Mouse (Mus musculus): ENCODE data around the gene Fto. TPM values are rescaled to one million over a fixed set of nuclear protein-coding genes. Genes with fewer than 3 reads are reported as not detected.

The Fto gene
- polyA plus RNA-seq, 1 experiment from 2014 or later, result 55.3 TPM

DNA sequence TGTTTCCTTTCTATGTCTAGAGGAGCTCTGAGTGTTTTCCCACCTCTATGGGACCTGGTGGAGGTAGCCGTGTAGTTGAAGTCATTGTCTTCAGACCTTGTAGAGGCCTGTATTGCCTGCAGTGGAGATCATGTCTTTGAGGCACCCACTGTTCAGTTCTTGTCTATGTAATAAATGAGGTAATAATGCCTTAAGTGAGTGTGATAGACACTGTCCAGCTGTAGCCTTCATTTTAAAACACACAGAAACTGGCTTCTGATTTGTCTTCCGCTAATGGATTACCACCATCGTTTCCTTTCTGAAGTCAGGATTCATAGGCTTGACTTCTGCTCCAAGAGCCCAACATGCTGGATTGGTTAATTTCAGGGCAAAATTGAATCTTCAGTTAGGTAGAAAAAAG is 154.1 kb downstream of the Fto start:
- Histone ChIP-seq H3K36me3 (ENCODE audit: insufficient read depth, low read length) (no peaks in the 10 kb centered on the region), H3K4me2 (ENCODE audit: low read length) (no peak overlapping the region), H3K9me3 (replicated peaks; ENCODE audit: low read length) (no peaks in the 10 kb centered on the region), H3K4me1 (replicated peaks; ENCODE audit: insufficient read depth, low read length) (no peaks in the 10 kb centered on the region), H3K4me3 (replicated peaks; ENCODE audit: low read depth, low read length) (no peak overlapping the region), H3K27ac (no peak overlapping the region), H3K27me3 (ENCODE audit: insufficient read depth, low read length) (no peaks in the 10 kb centered on the region), H3K9ac (ENCODE audit: low read depth, low read length) (no peak overlapping the region)
- 89% methylated on average over 3 of the region's 3 CpGs for WGBS
- ATAC-seq (replicated peaks; ENCODE audit: low FRiP score, low read depth) (no peak), DNase-seq (ENCODE audit: low spot score) (no peak)
- no peak for TF ChIP-seq CTCF (IDR thresholded peaks at IDR 0.05; ENCODE audit: low read depth)

DNA sequence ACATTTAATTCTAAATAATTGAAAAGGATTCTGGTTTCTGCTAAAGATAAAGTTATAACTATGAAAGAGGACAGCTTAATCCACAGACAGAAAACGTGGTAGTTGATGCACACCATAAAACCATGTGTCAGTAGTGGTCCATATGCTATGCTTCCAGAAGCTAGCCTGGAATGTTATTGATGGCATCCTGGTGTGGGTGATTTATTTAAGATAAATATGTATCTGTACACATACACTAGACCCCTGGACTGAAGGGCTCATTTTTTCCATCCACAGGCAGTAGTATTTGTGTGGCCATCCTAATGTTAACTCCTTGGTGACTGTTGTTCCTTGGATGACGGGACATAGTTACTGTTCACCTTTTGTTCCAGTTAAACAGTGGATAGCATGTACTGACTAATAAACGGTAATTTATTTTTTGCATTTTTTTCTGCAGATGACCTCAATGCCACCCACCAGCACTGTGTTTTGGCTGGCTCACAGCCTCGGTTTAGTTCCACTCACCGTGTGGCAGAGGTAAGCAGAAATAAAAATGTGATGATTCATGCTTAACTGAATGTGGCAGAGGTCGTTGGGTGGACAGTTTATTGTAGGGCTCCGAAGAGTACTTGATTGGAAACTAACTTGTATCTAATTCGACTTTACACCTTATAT is 154.7 kb downstream of the Fto start:
- no peak for TF ChIP-seq CTCF (IDR thresholded peaks at IDR 0.05; ENCODE audit: low read depth)
- Histone ChIP-seq H3K9me3 (replicated peaks; ENCODE audit: low read length) (no peaks in the 10 kb centered on the region), H3K4me1 (replicated peaks; ENCODE audit: insufficient read depth, low read length) (no peaks in the 10 kb centered on the region), H3K9ac (ENCODE audit: low read depth, low read length) (no peak overlapping the region), H3K4me2 (ENCODE audit: low read length) (no peak overlapping the region), H3K4me3 (replicated peaks; ENCODE audit: low read depth, low read length) (no peak overlapping the region), H3K27me3 (ENCODE audit: insufficient read depth, low read length) (no peaks in the 10 kb centered on the region), H3K27ac (no peak overlapping the region), H3K36me3 (ENCODE audit: insufficient read depth, low read length) (no peaks in the 10 kb centered on the region)
- no peak for DNase-seq (ENCODE audit: low spot score)
- peak; percentile 46 for ATAC-seq (replicated peaks; ENCODE audit: low FRiP score, low read depth)
- 75% methylated on average over 8 of the region's 8 CpGs for WGBS

DNA sequence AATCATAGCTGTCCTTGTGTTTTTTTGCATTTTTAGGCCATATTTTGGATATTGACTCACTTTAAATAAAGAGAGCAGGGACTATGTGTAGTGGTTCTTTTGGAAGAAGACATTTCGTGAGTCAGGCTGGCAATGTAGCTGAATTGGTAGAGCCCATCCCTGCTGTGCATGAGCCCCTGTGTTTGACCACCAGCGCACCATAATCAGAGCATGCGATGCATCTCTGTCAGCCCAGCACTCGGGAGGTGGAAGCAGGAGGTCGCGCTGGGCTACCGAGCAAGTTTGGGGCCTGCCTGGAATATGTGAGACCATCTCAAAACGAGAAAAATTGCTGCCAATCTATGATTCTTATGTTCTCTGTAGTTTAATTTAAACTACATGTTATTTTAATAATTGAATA is 156.1 kb downstream of the Fto start:
- no peak for DNase-seq (ENCODE audit: low spot score)

DNA sequence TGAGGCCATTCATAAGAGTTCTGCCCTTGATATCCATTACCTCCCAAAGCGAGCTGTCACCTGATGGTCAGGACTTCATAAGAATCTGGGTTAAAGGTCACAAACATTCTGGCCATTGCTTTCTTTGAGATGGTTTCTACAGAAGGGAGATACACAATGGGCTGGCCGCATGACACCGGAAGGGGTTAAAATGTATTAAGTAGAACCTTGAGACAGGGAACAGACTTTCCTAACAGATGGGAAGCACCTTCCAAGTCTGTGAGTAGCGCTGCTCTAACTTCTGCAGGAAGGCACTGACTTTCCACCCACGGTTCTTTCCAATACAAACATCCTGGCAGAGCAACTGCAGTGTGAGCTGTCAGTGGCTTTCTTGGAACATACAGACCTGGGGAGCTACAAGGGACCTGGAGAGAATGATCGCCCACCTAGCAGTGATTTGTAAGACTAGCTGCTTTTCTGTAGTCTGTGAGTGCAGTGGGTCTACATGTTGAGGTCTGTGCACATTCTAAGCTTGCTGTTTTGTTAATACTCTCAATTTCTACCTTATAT is 161.5 kb downstream of the Fto start:
- H3K27ac ChIP-seq, result no peak overlapping the region
- H3K4me3 ChIP-seq (replicated peaks; ENCODE audit: low read depth, low read length), result no peak overlapping the region
- no peak overlapping the region for H3K4me2 ChIP-seq (ENCODE audit: low read length)
- WGBS, result 87% methylated on average over 6 of the region's 6 CpGs
- TF ChIP-seq CTCF (IDR thresholded peaks at IDR 0.05; ENCODE audit: low read depth), result no peak
- peaks cover 10% of the 10 kb centered on the region for H3K36me3 ChIP-seq (ENCODE audit: insufficient read depth, low read length)
- no peaks in the 10 kb centered on the region for H3K9me3 ChIP-seq (replicated peaks; ENCODE audit: low read length)
- no peaks in the 10 kb centered on the region for H3K27me3 ChIP-seq (ENCODE audit: insufficient read depth, low read length)
- DNase-seq (ENCODE audit: low spot score) (no peak), ATAC-seq (replicated peaks; ENCODE audit: low FRiP score, low read depth) (no peak)
- no peaks in the 10 kb centered on the region for H3K4me1 ChIP-seq (replicated peaks; ENCODE audit: insufficient read depth, low read length)
- no peak overlapping the region for H3K9ac ChIP-seq (ENCODE audit: low read depth, low read length)

More for the DNA sequence above, 156.1 kb downstream of the Fto start:
- Histone ChIP-seq H3K4me3 (replicated peaks; ENCODE audit: low read depth, low read length) (no peak overlapping the region), H3K36me3 (ENCODE audit: insufficient read depth, low read length) (peaks cover 4% of the 10 kb centered on the region; the same call in 1 of the 2 replicates), H3K4me1 (replicated peaks; ENCODE audit: insufficient read depth, low read length) (no peaks in the 10 kb centered on the region), H3K27me3 (ENCODE audit: insufficient read depth, low read length) (no peaks in the 10 kb centered on the region), H3K4me2 (ENCODE audit: low read length) (no peak overlapping the region), H3K27ac (no peak overlapping the region), H3K9me3 (replicated peaks; ENCODE audit: low read length) (no peaks in the 10 kb centered on the region), H3K9ac (ENCODE audit: low read depth, low read length) (no peak overlapping the region)
- 93% methylated on average over 8 of the region's 8 CpGs for WGBS
- ATAC-seq (replicated peaks; ENCODE audit: low FRiP score, low read depth), result no peak
- no peak for TF ChIP-seq CTCF (IDR thresholded peaks at IDR 0.05; ENCODE audit: low read depth)

DNA sequence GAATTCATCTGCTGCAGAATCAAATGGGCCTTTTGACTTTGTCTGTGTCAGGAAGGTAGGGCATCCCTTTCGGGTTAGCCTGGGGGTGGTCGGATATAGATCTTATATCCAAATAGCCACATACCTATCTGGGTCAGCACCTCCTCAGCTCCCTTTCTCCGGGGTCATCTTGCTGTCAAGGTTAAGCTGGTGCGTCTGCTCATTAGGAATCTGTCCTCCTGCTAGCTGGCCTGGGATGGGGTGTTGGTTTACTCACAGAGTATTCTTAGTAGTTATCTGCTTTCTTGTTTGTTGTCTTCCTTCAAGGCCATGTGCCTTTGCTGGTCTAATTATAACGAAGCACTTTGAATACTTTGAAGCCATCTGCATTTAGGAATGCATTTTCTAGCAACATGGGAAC is 163.7 kb downstream of the Fto start:
- H3K9ac ChIP-seq (ENCODE audit: low read depth, low read length), result no peak overlapping the region
- H3K4me2 ChIP-seq (ENCODE audit: low read length), result no peak overlapping the region
- no peaks in the 10 kb centered on the region for H3K4me1 ChIP-seq (replicated peaks; ENCODE audit: insufficient read depth, low read length)
- peaks cover 10% of the 10 kb centered on the region for H3K36me3 ChIP-seq (ENCODE audit: insufficient read depth, low read length)
- H3K4me3 ChIP-seq (replicated peaks; ENCODE audit: low read depth, low read length), result no peak overlapping the region
- no peaks in the 10 kb centered on the region for H3K27me3 ChIP-seq (ENCODE audit: insufficient read depth, low read length)
- no peaks in the 10 kb centered on the region for H3K9me3 ChIP-seq (replicated peaks; ENCODE audit: low read length)
- DNase-seq (ENCODE audit: low spot score), result no peak
- ATAC-seq (replicated peaks; ENCODE audit: low FRiP score, low read depth), result no peak
- no peak overlapping the region for H3K27ac ChIP-seq
- WGBS, result 74% methylated on average over 5 of the region's 5 CpGs
- no peak for TF ChIP-seq CTCF (IDR thresholded peaks at IDR 0.05; ENCODE audit: low read depth)

DNA sequence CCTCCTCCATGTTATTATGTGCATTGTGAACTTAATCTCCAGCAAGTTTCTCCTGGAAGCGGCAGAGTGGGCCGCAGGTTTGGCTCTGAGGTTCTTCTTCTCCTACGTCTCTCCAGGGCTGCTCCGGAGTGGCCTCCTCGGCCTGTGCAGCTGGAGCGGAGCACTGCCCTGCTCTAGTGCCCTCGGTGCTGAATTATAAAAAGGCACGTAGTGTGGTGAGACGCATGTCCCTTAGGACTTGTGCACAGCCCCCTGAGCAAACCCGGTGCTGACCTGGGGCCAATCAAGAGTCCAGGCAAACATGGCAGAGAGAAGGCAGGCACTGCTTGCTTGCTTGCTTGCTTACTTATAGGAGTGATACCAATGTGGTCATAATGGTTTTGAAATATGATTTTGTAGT is 164.1 kb downstream of the Fto start:
- DNase-seq (ENCODE audit: low spot score), result no peak
- Histone ChIP-seq H3K4me1 (replicated peaks; ENCODE audit: insufficient read depth, low read length) (no peaks in the 10 kb centered on the region), H3K9me3 (replicated peaks; ENCODE audit: low read length) (no peaks in the 10 kb centered on the region), H3K27ac (no peak overlapping the region), H3K9ac (ENCODE audit: low read depth, low read length) (no peak overlapping the region), H3K4me2 (ENCODE audit: low read length) (no peak overlapping the region), H3K27me3 (ENCODE audit: insufficient read depth, low read length) (no peaks in the 10 kb centered on the region), H3K4me3 (replicated peaks; ENCODE audit: low read depth, low read length) (no peak overlapping the region), H3K36me3 (ENCODE audit: insufficient read depth, low read length) (peaks cover 10% of the 10 kb centered on the region)
- TF ChIP-seq CTCF (IDR thresholded peaks at IDR 0.05; ENCODE audit: low read depth), result no peak
- whole genome bisulfite sequencing, result 78% methylated on average over 10 of the region's 10 CpGs
- ATAC-seq (replicated peaks; ENCODE audit: low FRiP score, low read depth), result no peak
